Mouse (Mus musculus): ENCODE measurements at regions not wholly inside any gene's neighbourhood (a gene's known extent, or its start where the extent isn't known, plus 50 kb on each side); places are given as distances from the start of the nearest gene placed in this dataset.

- DNase-seq (ENCODE audit: low spot score in 2 of 2), result no peak
- Histone ChIP-seq H3K27ac (peak overlapping the region; percentile 72), H3K4me3 (peak overlapping the region; percentile 20; the same call in 1 of the 2 replicates)
- TF ChIP-seq CTCF (conservative IDR thresholded peaks at IDR 0.05), result no peak
Measured at GRCm38 (mm10) chr3:115766153-115766552, 51.3 kb upstream of the S1pr1 start.

- DNase-seq (ENCODE audit: low spot score in 2 of 2), result no peak
- Histone ChIP-seq H3K4me3 (no peak overlapping the region), H3K27ac (peak overlapping the region; percentile 76)
- no peak for TF ChIP-seq CTCF (conservative IDR thresholded peaks at IDR 0.05)
Measured at GRCm38 (mm10) chr3:115768290-115768689, 53.4 kb upstream of the S1pr1 start.

GRCm38 (mm10) chr3:115768761-115769530, 54.1 kb upstream of the S1pr1 start:
- H3K4me3 ChIP-seq, result no peak overlapping the region

GRCm38 (mm10) chr3:115772676-115773075, 57.8 kb upstream of the S1pr1 start:
- no peak for DNase-seq (ENCODE audit: low spot score in 2 of 2)
- H3K4me3 ChIP-seq, result no peak overlapping the region
- no peak for TF ChIP-seq CTCF (conservative IDR thresholded peaks at IDR 0.05)
- no peak overlapping the region for H3K27ac ChIP-seq

More at GRCm38 (mm10) chr3:115768761-115769530, 54.1 kb upstream of the S1pr1 start:
- peak overlapping the region; percentile 76 for H3K27ac ChIP-seq
- no peak for TF ChIP-seq CTCF (conservative IDR thresholded peaks at IDR 0.05)
- DNase-seq (ENCODE audit: low spot score in 2 of 2), result no peak

GRCm38 (mm10) chr3:115774321-115774720, 59.4 kb upstream of the S1pr1 start:
- H3K4me3 ChIP-seq, result no peak overlapping the region
- H3K27ac ChIP-seq, result no peak overlapping the region
- DNase-seq (ENCODE audit: low spot score in 2 of 2), result no peak
- TF ChIP-seq CTCF (conservative IDR thresholded peaks at IDR 0.05), result no peak

GRCm38 (mm10) chr3:115774723-115775122, 59.9 kb upstream of the S1pr1 start:
- Histone ChIP-seq H3K27ac (no peak overlapping the region), H3K4me3 (no peak overlapping the region)
- DNase-seq (ENCODE audit: low spot score in 2 of 2), result no peak
- no peak for TF ChIP-seq CTCF (conservative IDR thresholded peaks at IDR 0.05)

GRCm38 (mm10) chr3:115779144-115779890, 64.4 kb upstream of the S1pr1 start:
- no peak for DNase-seq (ENCODE audit: low spot score in 2 of 2)
- no peak for TF ChIP-seq CTCF (conservative IDR thresholded peaks at IDR 0.05)
- Histone ChIP-seq H3K27ac (peak overlapping the region; percentile 67), H3K4me3 (no peak overlapping the region)

- DNase-seq (ENCODE audit: low spot score in 2 of 2), result peak in 1 of 2 experiments; percentile 12
- peak overlapping the region; percentile 67 for H3K27ac ChIP-seq
- TF ChIP-seq CTCF (conservative IDR thresholded peaks at IDR 0.05), result no peak
- H3K4me3 ChIP-seq, result no peak overlapping the region
Measured at GRCm38 (mm10) chr3:115779906-115780305, 65.0 kb upstream of the S1pr1 start.

- no peak for DNase-seq (ENCODE audit: low spot score in 2 of 2)
- H3K27ac ChIP-seq, result no peak overlapping the region
- TF ChIP-seq CTCF (conservative IDR thresholded peaks at IDR 0.05), result no peak
- H3K4me3 ChIP-seq, result no peak overlapping the region
Measured at GRCm38 (mm10) chr3:115782726-115783125, 67.9 kb upstream of the S1pr1 start.

- Histone ChIP-seq H3K27ac (no peak overlapping the region), H3K4me3 (no peak overlapping the region)
- no peak for TF ChIP-seq CTCF (conservative IDR thresholded peaks at IDR 0.05)
- no peak for DNase-seq (ENCODE audit: low spot score in 2 of 2)
Measured at GRCm38 (mm10) chr3:115787360-115787759, 72.5 kb upstream of the S1pr1 start.

GRCm38 (mm10) chr3:115788525-115788924, 73.7 kb upstream of the S1pr1 start:
- Histone ChIP-seq H3K4me3 (no peak overlapping the region), H3K27ac (no peak overlapping the region)
- DNase-seq (ENCODE audit: low spot score in 2 of 2), result no peak
- no peak for TF ChIP-seq CTCF (conservative IDR thresholded peaks at IDR 0.05)

- Histone ChIP-seq H3K4me3 (no peak overlapping the region), H3K27ac (no peak overlapping the region)
- TF ChIP-seq CTCF (conservative IDR thresholded peaks at IDR 0.05), result no peak
- no peak for DNase-seq (ENCODE audit: low spot score in 2 of 2)
Measured at GRCm38 (mm10) chr3:115789063-115789462, 74.2 kb upstream of the S1pr1 start.

GRCm38 (mm10) chr3:115792606-115793005, 77.7 kb upstream of the S1pr1 start:
- Histone ChIP-seq H3K27ac (no peak overlapping the region), H3K4me3 (no peak overlapping the region)
- TF ChIP-seq CTCF (conservative IDR thresholded peaks at IDR 0.05), result no peak
- no peak for DNase-seq (ENCODE audit: low spot score in 2 of 2)

Data from layer of hippocampus, adult 2 months (tissue).